Mouse (Mus musculus) spleen, adult 2 months (tissue): ENCODE measurements around the gene Ldb2.

Experiments
- CTCF ChIP-seq: fragments of 200-500 bp; IDR thresholded peaks from 2 replicates; pipeline ENCODE4 v1.5.1; 2011; ENCODE audit warnings: mild to moderate bottlenecking, inconsistent platforms; ENCODE audit not compliant: insufficient read depth, insufficient read length, insufficient replicate concordance; ENCODE audit errors: extremely low read depth
- POLR2A ChIP-seq: fragments of 200-500 bp; IDR thresholded peaks from 2 replicates; pipeline ENCODE4 v1.6.1; 2011; ENCODE audit warnings: low read depth, low read length, inconsistent platforms

GRCm38 (mm10) chr5:44801100-44801499 lies 1.6 kb upstream of the Ldb2 start:
- TF ChIP-seq POLR2A, result no peak
- TF ChIP-seq CTCF, result no peak
